Mouse (Mus musculus): Measurements from ENCODE around the gene Ccdc97.

Gene Ccdc97

DNA sequence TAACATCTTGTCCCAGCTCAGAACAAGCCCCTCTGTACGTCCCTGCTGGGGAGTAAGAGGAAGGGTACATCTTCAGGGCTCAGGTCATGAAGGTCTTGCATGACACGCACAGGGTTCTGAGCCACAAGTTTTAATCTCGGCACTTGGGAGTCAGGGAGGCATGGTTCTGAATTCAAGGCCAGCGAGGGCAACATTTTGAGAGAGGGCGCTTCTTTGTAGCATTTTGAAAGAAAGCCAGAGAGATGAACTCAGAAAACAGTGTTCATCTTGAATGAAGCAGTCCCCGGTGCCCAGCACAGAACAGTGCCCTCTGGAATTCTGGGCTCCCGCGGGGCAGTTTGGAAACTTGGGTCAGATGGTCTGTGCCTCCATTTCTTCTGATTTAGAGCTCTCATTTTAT is 52.5 kb downstream of the Ccdc97 start:
- DNase-seq (ENCODE audit: low spot score): no peak

Measured in adipocyte (in vitro differentiated cells).